Mouse (Mus musculus) layer of hippocampus, adult 9-11 months (tissue): ENCODE data around the gene Emilin1.

ENCODE experiments used
- DNase-seq: peaks from one replicate; pipeline ENCODE4 v3.0.0; 2022

Gene Emilin1

DNA sequence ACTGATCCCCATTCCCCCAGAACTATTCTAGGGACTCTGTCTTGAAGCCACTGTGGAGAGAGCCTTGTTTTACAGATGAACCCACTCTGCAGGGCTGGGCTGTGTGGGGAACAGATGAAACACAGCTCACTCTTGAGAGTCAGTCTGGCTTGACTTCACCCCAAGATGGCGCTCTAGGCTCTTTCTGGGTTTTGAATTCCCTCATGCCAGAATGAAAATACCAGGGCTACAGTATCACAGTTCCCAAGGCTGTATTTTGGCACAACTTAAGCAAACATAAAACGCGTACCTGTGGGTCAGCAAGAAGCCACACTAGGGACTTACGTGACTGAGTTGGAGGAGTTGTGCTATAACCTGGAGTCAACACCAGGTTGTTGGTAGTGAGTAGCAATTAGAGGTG, 16.9 kb downstream of the Emilin1 start:
- DNase-seq, result peak; percentile 66

DNA sequence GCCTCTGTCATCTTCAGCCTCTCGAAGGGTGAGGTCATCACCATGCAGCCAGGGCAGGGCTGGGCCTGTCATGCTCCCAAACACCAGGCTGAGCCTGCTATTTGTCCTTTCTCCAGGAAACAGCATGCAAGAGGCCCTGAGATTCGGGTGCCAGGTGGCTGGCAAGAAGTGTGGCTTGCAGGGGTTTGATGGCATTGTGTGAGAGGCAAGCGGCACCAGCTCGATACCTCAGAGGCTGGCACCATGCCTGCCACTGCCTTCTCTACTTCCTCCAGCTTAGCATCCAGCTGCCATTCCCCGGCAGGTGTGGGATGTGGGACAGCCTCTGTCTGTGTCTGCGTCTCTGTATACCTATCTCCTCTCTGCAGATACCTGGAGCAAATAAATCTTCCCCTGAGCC, 17.6 kb downstream of the Emilin1 start:
- DNase-seq, result no peak

DNA sequence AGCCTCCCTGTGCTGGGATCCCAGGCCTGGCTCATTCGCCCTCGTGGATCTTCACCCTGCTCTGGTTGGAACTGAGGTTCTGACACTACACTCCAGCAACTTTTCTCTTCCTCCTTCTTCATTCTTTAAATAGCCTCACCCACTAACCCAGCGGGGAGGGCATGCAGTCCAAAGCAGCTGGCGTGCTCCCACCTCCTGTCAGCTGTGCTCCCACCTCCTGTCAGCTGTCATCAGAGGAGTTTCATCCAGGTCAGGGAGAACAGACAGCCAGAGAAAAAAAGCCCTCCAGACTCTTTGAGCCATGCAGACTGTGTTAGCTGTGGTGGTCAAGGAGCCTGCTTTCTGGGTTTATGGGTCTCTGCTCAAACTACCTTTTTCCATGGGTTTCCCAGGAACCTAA, 18.2 kb downstream of the Emilin1 start:
- no peak for DNase-seq

DNA sequence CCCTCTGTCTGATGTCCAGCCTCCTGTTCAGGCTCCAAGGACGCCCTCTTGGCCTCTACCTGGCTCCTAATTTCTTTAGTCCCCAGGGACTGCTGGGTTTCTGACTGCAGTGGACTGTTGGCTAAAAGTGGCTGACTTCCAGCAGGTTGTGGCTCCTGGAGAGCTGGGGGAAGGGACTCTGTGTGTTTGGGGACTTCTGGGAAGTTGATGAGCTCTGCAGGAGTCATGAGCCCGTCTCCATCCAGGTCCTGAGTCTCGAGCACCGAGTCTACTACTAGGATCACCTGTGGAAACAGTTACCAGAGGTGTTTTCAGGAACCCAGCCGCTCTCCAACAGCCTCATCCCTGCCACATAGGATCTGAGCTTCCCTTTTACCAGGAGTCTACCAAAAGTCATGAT, 20.5 kb downstream of the Emilin1 start:
- DNase-seq, result no peak

DNA sequence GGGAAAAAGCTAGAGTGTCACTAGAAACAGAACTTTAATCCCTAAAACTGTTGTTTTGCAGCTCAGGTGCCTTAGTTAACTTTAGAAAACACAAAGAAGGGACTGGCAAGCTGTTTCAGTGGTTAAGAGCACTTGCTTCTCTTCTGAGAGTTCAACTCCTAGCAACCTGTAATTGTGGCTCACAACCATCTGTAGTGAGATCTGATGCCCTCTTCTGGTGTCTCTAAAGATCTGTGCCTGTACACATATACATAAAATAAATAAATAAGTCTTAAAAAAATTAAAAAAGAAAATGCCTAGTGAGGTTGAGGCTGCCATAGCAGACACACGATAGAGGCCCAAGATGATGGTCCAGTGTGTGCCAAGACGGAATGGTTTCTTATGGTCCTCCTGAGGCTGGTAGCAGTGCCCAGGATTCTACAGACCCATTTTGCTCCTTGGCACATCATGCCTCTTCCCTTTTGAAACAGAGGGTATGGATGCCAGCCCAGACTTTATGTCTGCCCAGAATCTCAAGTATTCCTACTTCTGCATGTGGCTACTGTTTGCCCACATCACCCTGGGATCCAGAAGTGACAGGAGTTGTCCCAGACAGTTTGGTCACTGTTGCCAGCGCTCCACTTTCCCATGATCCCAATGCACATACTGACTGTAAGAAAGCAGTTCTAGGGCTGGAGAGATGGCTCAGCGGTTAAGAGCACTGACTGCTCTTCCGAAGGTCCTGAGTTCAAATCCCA, 21.7 kb downstream of the Emilin1 start:
- DNase-seq, result no peak

DNA sequence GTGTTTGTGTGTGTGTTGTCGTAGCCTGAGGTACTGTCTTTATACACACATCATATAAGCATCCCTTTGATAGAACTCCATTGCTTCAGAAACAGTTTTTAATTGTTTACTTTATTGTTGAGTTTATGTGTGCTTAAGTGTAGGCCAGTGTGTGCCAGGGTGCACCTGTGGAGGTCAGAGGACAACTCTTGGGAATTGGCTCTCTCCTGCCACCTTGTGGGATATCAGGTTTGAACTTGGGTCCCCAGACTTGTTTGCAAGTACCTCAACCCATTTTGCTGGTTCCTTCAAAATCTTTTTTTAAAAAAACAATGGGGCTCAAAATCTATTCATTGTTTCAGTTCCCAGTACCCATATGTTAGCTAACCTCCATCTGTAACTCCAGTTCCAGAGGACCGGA, 29.8 kb downstream of the Emilin1 start:
- no peak for DNase-seq

DNA sequence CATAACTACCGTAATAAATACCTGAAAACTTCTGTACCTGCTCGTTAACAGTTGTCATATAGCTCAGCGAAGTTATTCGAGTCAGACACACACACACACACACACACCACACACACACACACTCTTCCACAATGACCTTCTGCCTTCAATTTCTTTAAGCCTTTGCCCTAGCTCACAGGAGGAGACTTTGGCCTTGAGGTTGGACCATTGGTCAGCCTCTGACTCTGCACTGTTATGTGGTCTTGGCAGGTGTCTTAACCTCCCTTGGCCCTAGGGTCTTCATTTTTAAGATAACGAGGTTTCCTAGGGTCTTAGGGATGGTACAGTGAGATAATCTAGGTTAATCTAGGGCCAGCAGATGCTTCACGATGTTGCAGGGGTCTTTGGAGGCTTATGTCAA, 31.1 kb downstream of the Emilin1 start:
- no peak for DNase-seq

DNA sequence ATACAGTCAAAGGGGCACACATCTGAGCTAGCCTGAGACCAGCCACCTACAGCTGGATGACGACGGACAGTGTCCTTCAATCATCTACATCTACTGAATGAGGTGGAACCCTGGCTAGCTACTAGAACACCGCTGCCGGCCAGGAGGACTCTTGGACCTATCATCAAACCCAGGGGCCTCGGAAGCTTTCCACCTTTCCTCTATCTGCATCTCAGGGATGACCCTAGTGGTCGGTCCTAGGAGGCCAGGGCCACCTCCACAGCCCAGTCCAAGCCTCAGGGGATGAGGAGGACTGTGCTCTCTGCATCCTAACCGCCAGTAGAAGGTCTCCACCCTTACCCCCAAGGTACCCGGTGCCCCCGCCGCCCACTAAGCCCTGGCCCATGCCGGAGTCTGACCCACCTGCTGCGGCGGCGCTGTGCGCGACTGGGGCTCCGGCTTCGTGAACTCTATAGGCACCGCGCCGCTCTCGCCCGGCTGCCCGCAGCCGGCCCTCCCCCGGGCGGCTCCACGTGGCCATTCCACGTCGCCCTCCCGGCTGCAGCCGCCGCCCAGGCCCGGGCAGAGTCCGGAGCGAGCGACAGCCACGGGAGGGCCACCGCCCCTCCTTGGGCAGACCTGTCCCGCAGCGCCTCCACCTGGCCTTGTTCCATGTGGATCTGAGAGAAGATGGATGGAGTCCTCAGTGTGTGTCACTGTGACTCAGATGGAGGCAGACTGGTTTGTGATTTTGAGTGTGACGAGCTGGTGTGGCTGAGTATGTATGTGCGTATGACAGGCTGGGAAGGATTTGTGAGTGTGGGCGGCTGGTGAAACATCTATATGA, 32.0 kb downstream of the Emilin1 start, which contains the start of gene Cgref1:
TSS of gene Cgref1 (minus strand) at position 636 of the 826 bp plus-strand sequence.
- peak; percentile 70 for DNase-seq

DNA sequence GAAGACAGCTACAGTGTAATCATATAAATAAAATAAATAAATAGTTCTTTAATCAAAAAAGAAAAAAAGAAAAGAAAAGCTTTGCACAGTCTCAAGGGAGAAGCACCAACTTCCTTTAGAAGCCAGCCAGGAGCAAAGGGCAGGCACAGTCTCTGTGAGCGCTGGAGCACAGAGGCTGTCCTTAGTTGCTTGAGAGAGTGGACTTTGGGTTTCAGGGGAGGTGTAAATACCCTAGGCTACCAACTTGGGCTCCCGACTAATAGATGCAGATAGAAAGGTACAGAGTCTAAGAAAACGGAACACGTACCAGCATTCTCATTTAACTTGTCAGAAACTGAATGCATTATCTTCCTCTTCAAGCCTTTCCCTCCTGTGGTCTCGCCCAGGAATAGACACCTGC, 35.4 kb downstream of the Emilin1 start:
- no peak for DNase-seq

DNA sequence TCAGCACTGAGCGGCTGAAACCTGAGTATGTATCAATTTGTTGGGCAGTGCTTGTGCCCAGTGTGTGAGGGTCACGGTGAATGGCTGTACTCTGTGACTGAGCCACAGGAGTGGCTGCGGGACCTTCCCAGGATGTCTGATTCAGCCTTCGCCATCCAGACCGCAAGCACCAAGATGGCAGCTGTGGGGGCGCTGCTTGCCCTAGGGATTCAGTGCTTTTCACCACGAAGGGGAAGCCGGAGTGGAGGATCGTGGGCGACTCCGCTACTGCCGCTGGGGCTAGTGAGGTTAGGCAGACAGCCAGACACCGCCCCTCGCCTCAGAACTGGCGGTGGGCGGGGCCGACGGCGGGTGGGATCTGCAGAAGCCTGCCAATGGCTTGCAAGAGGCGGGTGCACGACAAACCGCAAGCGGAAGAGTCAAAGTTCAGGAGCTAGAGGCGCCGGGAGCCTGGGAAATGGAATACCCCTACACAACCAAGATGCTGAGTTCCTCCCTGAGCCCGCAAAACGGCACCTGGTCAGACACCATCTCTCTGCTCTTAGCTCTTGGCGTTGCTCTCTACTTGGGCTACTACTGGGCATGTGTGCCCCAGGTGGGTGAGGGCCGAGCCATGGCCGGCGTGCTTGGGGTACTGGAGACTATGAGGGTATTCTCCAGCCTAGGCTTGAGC, 36.6 kb downstream of the Emilin1 start:
- DNase-seq, result peak; percentile 95

DNA sequence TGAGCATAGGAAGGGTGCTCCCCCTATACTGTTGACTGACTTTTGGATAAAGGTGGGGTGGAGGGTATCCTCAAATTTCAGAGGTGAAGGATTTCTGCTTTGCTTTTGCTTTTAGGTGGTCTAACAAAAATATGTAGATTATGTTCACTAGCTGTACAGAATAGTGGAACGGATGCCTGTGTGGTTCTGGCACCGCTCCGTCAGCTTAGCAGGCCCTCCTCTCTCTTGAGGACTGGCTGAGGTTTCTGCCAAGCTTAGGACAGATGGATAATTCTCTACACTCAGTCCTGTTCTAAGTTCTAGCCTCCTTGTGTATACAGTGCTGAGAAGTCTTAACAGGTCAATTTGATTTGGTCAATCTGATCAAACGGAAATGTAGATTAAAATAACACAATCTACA, 37.2 kb downstream of the Emilin1 start:
- DNase-seq, result no peak

DNA sequence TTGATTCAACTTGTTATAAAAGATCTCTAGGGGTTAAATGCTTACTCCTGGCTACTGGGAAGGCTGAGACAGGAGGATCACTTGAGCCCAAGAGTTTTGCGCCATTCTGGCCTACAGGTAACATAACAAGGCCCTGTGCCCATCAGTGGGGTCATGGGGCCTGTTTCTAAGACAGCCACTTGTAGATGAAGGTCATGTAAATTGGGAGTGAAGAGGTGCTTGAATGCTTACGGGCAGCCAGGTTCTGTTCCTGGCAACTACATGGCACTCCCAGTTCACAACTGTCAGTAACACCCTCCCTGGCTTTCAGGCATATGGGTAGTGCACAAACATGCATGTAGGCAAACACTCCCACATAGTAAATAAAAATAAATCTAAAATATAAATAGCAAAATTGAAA, 37.7 kb downstream of the Emilin1 start:
- DNase-seq, result no peak

DNA sequence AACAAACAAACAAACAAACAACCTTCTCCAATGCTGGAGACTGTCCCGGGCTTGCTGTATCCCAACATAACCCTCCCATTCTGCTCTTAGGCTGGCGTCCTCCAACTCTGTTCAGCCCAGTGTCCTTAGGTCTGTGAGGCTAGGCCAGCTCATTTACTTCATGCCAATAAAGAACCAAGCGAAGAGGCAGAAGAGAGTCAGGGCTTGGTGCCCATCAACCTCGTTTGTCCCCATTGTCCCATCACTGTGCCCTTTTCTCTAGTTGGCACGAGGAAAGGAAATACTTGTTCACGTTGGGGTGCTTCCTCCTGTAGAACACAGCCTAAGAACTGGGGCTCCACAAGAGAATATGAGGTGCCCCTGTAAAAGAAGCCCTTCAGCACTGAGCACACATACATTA, 38.5 kb downstream of the Emilin1 start:
- DNase-seq, result no peak

DNA sequence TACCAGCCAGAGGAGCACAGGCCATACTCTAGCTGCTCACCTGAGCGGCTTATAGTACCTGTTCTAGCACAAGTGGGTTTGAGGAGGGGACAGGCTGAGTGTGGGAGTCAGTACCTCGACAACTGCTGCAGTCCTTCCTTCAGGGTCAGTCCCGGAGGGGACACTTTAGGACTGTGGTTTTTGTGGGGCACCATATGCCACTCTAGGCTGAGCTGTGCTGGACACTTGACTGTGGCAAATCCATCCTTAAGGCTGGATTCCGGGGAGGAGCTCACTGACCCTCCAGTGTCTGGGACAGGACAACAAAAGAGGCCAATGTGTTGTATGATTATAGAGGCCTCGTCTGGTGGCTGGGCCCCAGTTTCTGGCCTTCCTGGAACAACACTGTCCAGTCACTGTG, 39.3 kb downstream of the Emilin1 start:
- DNase-seq, result no peak

DNA sequence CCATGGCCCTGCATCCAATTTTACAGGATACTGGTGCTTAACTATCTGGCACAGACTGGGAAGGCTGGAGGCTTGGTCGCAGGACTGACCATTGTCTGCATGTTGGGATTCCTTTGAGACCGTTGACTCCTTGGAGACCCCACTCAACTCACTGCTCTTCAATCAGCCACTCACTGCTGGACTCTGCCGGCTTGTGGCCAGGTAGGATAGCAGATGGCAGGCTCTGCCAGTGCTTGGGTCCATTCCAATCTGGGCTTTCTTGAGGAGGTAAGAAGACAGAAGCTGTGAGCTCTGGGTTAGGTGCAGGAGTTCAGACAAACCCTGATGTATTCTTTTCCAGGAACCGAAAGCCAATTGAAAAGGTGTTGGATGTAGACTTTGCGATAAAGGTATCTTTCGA, 40.9 kb downstream of the Emilin1 start:
- no peak for DNase-seq

DNA sequence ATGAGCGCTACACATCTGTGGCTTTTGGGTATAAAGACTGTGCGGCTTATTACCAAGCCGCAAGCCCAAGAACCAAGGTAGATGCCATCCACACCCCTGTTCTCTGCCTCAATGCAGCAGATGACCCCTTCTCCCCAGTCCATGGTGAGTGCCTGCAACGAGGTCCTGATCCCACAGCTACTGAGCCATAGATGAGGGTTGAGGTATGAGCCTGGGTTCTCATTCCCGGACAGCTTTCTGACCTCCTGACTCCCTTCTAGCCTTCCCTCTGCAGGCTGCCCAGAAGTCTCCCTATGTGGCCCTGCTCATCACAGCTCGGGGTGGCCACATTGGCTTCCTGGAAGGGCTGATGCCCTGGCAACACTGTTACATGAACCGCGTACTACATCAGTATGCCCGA, 41.4 kb downstream of the Emilin1 start:
- DNase-seq, result no peak

DNA sequence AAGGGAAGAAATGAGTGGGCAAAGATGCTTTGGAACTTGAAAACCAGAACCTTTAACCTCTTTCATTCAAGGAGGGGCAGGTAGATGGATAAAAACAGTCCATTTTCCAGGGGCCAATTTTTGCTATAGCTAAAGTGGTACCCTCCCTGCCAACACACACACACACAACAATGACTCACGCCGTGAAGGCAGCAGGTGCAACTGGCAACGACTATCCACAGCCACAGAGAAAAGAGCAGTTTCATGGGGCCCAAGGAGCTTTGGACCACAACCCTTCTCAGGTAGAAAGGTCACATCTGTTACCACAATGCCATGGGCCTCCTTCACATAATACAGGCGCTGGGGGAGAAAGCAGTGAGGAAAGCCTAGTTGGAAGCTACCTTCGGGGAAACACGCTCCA, 42.5 kb downstream of the Emilin1 start:
- no peak for DNase-seq

DNA sequence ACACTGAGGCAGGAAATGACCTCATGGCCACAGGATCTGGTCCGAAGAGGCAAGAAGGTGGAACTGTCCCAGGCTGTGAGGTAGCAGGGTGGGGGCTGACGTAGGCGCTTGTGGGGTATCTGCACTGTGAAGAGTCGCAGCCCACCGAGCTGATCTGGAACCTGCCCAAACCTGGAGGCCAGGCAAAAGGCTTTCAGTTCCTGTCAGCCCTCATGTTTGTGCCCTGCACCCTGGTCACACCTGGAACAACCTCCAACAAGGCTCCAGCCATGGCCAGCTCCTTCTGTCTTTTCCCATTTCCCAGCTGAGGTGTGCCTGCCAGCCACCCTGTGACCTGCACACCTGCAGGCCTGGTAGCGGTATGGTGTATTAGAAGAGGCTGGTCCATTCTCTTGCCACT, 44.7 kb downstream of the Emilin1 start:
- no peak for DNase-seq

DNA sequence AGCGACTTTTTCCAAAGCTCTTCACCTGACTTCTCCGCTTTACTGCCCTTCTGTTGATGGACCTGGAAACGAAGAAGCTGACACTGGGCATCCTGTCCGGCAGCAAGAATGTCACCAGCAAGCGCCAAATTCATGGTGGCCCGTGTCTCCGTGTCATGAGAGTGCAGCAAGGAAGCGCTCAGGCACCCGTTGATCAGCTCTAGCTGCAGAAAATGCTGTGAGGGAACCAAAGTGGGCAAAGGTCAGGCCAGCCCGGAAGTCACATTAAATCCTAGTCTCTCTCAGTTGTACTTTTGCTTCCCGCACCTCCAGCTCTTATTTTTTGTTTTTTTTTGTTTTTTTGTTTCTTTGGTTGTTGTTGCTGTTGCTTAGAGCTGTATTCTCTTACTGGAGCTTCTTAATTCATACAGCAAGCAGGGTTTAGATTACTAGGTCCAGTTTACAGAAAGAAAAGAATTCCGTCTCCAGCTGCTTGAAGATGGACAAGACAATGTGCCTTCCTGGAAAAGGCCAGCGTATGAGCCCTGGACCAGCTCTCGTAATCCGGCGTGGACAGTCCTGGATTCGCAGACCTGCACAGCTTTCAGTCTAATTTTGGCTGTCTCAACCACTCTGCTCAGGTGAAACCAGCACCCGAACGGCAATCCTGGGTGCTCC, 46.1 kb downstream of the Emilin1 start:
- DNase-seq, result no peak

DNA sequence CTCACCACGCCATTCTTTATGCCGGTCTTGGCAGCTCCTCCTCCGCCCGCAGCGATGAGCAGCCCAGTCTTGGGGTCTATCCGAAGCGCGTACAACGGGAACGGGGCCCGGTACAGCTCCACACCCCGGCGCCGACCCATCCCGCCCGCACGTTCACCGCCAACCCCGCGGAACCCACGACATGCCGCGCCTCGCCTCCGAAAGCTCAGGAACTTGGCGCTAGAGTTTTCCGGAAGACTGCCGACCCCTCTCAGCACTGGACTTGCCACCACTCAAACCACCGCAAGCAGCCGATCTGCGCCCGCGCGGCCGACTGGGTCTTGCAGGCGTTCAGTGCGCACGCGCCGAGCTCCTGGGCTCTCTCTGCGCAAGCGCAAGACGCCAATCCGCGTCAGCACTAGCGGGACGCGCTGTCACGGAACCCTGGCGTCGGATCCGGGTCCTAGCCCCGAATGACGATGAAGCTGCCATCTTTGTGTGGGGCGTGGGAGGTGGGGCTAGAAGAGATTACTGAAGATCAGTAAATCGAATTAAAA, 46.8 kb downstream of the Emilin1 start, which contains the start of gene Preb:
TSS of gene Preb (minus strand) at position 396 of the 536 bp plus-strand sequence.
- DNase-seq, result peak; percentile 98

DNA sequence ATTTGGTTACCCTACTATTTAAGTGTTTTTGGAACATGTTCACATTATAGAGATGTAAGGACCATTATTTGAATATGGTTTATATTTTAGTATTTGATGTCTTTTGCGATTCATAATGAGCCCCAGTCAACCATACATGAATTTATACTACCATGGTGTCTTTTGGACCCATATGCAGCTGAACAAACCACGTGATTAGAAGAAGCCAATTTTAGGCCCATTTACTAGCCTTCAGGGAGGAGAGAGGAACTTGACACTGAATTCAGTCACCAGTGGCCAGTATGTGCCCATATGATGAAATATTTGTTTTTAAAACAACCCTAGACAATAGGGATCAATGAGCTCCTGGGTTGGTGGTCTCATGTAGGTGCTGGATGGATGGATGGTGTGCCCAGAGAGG, 47.6 kb downstream of the Emilin1 start:
- no peak for DNase-seq

DNA sequence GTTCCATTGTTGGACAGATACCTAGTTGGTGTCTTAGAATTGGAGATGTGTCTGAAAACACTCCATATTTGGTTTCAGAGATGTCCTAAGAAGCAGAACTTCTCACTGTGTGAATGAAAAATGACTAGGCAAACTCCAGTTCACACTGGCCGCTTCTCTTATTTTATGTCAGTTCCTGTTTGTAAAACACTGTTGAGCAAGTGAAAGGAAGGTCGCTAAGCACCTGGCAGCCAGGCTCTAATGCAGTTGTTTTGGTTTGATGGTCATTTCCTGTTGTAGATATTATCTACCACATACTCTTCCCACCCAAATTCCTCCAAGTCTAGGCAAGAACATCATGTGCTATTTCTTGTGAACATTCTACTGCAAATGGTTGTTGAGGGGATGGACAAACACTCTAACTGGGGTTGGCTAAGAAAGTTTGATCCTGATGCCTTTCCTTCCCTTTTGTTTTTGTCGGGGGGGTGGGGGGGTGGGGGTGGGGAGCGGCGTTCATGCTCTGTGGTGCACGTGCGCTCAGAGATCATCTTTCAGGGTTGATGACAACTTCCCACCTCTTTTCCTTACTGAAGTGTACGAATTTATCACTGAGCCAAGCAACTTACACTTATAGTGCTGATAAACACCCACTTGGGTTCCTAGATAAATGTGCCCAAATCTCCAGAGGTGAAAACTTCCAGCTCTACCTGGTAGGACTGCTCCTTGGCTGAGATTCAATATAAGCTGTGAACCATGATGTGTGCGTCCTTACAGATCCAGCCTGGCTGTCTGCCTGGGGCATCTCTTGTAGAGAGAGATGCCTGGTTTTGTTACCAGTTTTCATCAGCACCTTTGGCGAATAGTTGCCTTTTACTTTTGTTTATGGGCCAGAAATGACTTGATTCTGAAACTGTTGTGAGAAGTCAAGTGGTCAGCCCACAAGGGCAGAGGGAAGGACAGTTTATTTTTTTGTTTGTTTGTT, 48.6 kb downstream of the Emilin1 start:
- no peak for DNase-seq
